Mouse (Mus musculus) small intestine, adult 10 weeks (tissue): Measurements from ENCODE around the gene Tmem205. TPM values are rescaled to one million over a fixed set of nuclear protein-coding genes. Genes with fewer than 3 reads are reported as not detected.

Experiments
- polyA plus RNA-seq: library from polyadenylated mRNA; stranded (reverse); fragments of 350-450 nt; fragmentation: Illumina TruSeq; extraction: RNeasy Lipid Tissue Mini Kit (QIAGEN cat#74804); gene quantifications from one replicate; pipeline ENCODE4 v1.2.3, GENCODE M21; 2014; ENCODE audit warnings: low replicate concordance

Tmem205 gene
- 0.67 TPM for polyA plus RNA-seq

GRCm38 (mm10) chr9:21927208-21927753 lies at the start of gene Tmem205, which contains the start of gene Ccdc159:
TSS of gene Tmem205 (minus strand) at chr9:21927556.
TSS of gene Ccdc159 (plus strand) at chr9:21927471.

GRCm38 (mm10) chr9:21963417-21963816 lies 36.1 kb upstream of the Tmem205 start, which contains the start of gene Epor:
TSS of gene Epor (minus strand) at chr9:21963506.

GRCm38 (mm10) chr9:21955570-21956281 lies 28.4 kb upstream of the Tmem205 start, which contains the start of gene Swsap1:
TSS of gene Swsap1 (plus strand) at chr9:21955755.

GRCm38 (mm10) chr9:21936692-21937570 lies 9.6 kb upstream of the Tmem205 start, which contains the start of gene Plppr2:
TSS of gene Plppr2 (plus strand) at chr9:21937033.

GRCm38 (mm10) chr9:21918035-21918592 lies 9.2 kb downstream of the Tmem205 start, which contains the start of gene Rab3d:
TSS of gene Rab3d (minus strand) at chr9:21918192.

Other genes starting within 250 kb of the Tmem205 start
- gene Ldlr, start 204.1 kb downstream of the Tmem205 start, polyA plus RNA-seq: 8.7 TPM
- 7.9 TPM for gene Spc24, start 167.3 kb downstream of the Tmem205 start, polyA plus RNA-seq
- 2.1 TPM for gene Kank2, start 128.8 kb downstream of the Tmem205 start, polyA plus RNA-seq
- gene Angptl8, start 92.0 kb downstream of the Tmem205 start, polyA plus RNA-seq: not detected
- 2.5 TPM for gene Dock6, start 74.9 kb downstream of the Tmem205 start, polyA plus RNA-seq
- 2.6 TPM for gene Rab3d, start 9.4 kb downstream of the Tmem205 start, polyA plus RNA-seq
- not detected for gene Ccdc159, start 85 bp downstream of the Tmem205 start, polyA plus RNA-seq
- gene Plppr2, start 9.5 kb upstream of the Tmem205 start, polyA plus RNA-seq: 0.15 TPM
- 2.8 TPM for gene Swsap1, start 28.2 kb upstream of the Tmem205 start, polyA plus RNA-seq
- gene Epor, start 36.0 kb upstream of the Tmem205 start, polyA plus RNA-seq: not detected
- gene Rgl3, start 61.9 kb upstream of the Tmem205 start, polyA plus RNA-seq: not detected
- not detected for gene Ccdc151, start 75.1 kb upstream of the Tmem205 start, polyA plus RNA-seq
- 4.0 TPM for gene Prkcsh, start 75.2 kb upstream of the Tmem205 start, polyA plus RNA-seq
- 0.37 TPM for gene Elavl3, start 124.5 kb upstream of the Tmem205 start, polyA plus RNA-seq
- gene Gm49318, start 143.7 kb upstream of the Tmem205 start, polyA plus RNA-seq: not detected
- gene Zfp653, start 143.8 kb upstream of the Tmem205 start, polyA plus RNA-seq: not detected
- 2.3 TPM for gene Ecsit, start 157.9 kb upstream of the Tmem205 start, polyA plus RNA-seq
- 48.9 TPM for gene Cnn1, start 171.7 kb upstream of the Tmem205 start, polyA plus RNA-seq
- 0.97 TPM for gene Elof1, start 189.6 kb upstream of the Tmem205 start, polyA plus RNA-seq
- 5.3 TPM for gene Acp5, start 208.2 kb upstream of the Tmem205 start, polyA plus RNA-seq
- not detected for gene Pigyl, start 229.3 kb upstream of the Tmem205 start, polyA plus RNA-seq